Mouse (Mus musculus) kidney, embryonic 15.5 days (tissue): ENCODE results near the gene Cts7. TPM values are rescaled to one million over a fixed set of nuclear protein-coding genes. Genes with fewer than 3 reads are reported as not detected.

Source experiments
- ATAC-seq: fragments of 200-750 bp; cut with Nextera tagmentation; replicated peaks from 2 replicates; pipeline ENCODE4 v1.8.0; 2017; ENCODE audit warnings: moderate TSS enrichment; ENCODE audit not compliant: low FRiP score
- H3K27ac ChIP-seq: fragments of 300-500 bp; sonication (generic); 2 replicates; pipeline ENCODE4 v1.5.1; 2015; ENCODE audit warnings: mild to moderate bottlenecking, inconsistent platforms
- H3K27me3 ChIP-seq: fragments of 300-500 bp; sonication (generic); 2 replicates; pipeline ENCODE4 v1.6.1; 2015; ENCODE audit warnings: inconsistent platforms
- H3K36me3 ChIP-seq: fragments of 300-500 bp; sonication (generic); 2 replicates; pipeline ENCODE4 v1.6.1; 2015; ENCODE audit warnings: inconsistent platforms
- H3K4me1 ChIP-seq: fragments of 300-500 bp; sonication (generic); 2 replicates; pipeline ENCODE4 v1.6.1; 2015; ENCODE audit warnings: inconsistent platforms
- H3K4me2 ChIP-seq: fragments of 300-500 bp; sonication (generic); 2 replicates; pipeline ENCODE4 v1.6.1; 2015; ENCODE audit warnings: moderate library complexity, mild to moderate bottlenecking, inconsistent platforms
- H3K4me3 ChIP-seq: fragments of 300-500 bp; sonication (generic); replicated peaks from 2 replicates; pipeline ENCODE4 v1.5.1; 2015; ENCODE audit warnings: mild to moderate bottlenecking, inconsistent platforms
- H3K9ac ChIP-seq: fragments of 300-500 bp; sonication (generic); 2 replicates; pipeline ENCODE4 v1.6.1; 2015; ENCODE audit warnings: mild to moderate bottlenecking, inconsistent platforms
- H3K9me3 ChIP-seq: fragments of 300-500 bp; sonication (generic); replicated peaks from 2 replicates; pipeline ENCODE4 v1.6.1; 2016; ENCODE audit warnings: inconsistent platforms
- microRNA-seq: library from miRNA; unstranded; fragments of <30 nt; microRNA quantifications from one replicate; pipeline ENCODE4, GENCODE M21; 2016
- polyA plus RNA-seq: library from polyadenylated mRNA; unstranded; fragments of >200 nt; fragmentation: Nextera tagmentation; extraction: Ambion mirVana; gene quantifications from 2 replicates; pipeline ENCODE4 v1.2.1, GENCODE M21; 2015

The Cts7 gene
- polyA plus RNA-seq: not detected in 2 replicates

DNA sequence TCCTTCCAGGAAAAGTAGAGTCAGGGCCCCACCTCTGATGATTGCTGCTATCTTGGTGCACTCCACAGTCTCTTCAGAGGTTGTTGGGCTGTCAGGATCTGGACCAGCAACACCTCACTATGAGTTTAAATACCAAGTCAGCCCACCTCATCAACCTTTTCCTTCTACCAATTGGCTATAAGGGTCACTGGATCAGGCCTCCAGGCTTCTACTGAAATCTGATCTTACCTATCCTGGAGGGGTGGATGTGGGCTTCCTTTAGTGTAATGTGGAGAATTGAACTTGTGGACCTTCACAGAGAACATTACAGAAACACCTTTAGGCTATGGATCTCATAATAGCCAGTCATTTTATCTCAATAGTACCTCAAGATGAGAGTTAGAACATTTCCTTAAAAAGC, at the start of gene Cts7:
Cts7 (minus strand) TSS at position 101 of the 400 bp plus-strand sequence.
- H3K4me2 ChIP-seq: no peak within 1 kb of the TSS
- no peak for ATAC-seq

More for the DNA sequence above, at the start of gene Cts7:
- Histone ChIP-seq H3K36me3 (no peaks in the 10 kb centered on the region), H3K4me3 (no peak within 1 kb of the TSS), H3K9me3 (0 out of 2 replicates have a peak, but pooled peaks cover 7% of the 10 kb centered on the region), H3K27me3 (no peaks in the 10 kb centered on the region), H3K9ac (no peak within 1 kb of the TSS), H3K4me1 (no peaks in the 10 kb centered on the region), H3K27ac (no peak within 1 kb of the TSS)

Small RNA genes lying within 50 kb of the gene (microRNA-seq; reads per million reads assigned to microRNA genes)
- gene Gm27704: not detected

Other genes with a start within 250 kb of the Cts7 start
- not detected in 2 replicates for gene Ctsr, start 193.9 kb downstream of the Cts7 start, polyA plus RNA-seq
- gene Cts6, start 154.8 kb downstream of the Cts7 start, polyA plus RNA-seq: not detected in 2 replicates
- not detected in 2 replicates for gene Cts8, start 102.8 kb downstream of the Cts7 start, polyA plus RNA-seq
- gene Gm49398, start 69.4 kb downstream of the Cts7 start, polyA plus RNA-seq: not detected in 2 replicates
- gene Ctsm, start 183.6 kb upstream of the Cts7 start, polyA plus RNA-seq: not detected in 2 replicates
- gene Gm49352, start 210.0 kb upstream of the Cts7 start, polyA plus RNA-seq: not detected in 2 replicates
- gene Cts3, start 211.9 kb upstream of the Cts7 start, polyA plus RNA-seq: not detected in 2 replicates